Mouse (Mus musculus): ENCODE data around the gene Pla2g2c.

The Pla2g2c gene

GRCm38 (mm10) chr4:138709246-138709645 is 15.3 kb upstream of the Pla2g2c start:
- DNase-seq (ENCODE audit: low read depth) = no peak

GRCm38 (mm10) chr4:138709944-138710343 is 14.6 kb upstream of the Pla2g2c start:
- DNase-seq (ENCODE audit: low read depth) = no peak

GRCm38 (mm10) chr4:138710633-138711032 is 14.0 kb upstream of the Pla2g2c start:
- DNase-seq (ENCODE audit: low read depth) = no peak

- DNase-seq (ENCODE audit: low read depth) = no peak
These were observed 13.4 kb upstream of the Pla2g2c start for GRCm38 (mm10) chr4:138711051-138711820.

GRCm38 (mm10) chr4:138712096-138712495 is 12.5 kb upstream of the Pla2g2c start:
- no peak for DNase-seq (ENCODE audit: low read depth)

GRCm38 (mm10) chr4:138712621-138713020 is 12.0 kb upstream of the Pla2g2c start:
- no peak for DNase-seq (ENCODE audit: low read depth)

- no peak for DNase-seq (ENCODE audit: low read depth)
These were observed 10.4 kb upstream of the Pla2g2c start for GRCm38 (mm10) chr4:138714186-138714585.

- DNase-seq (ENCODE audit: low read depth) = no peak
These were observed 7.9 kb upstream of the Pla2g2c start for GRCm38 (mm10) chr4:138716697-138717096.

GRCm38 (mm10) chr4:138718586-138719263 is 5.9 kb upstream of the Pla2g2c start:
- DNase-seq (ENCODE audit: low read depth) = no peak

- no peak for DNase-seq (ENCODE audit: low read depth)
These were observed 5.4 kb upstream of the Pla2g2c start for GRCm38 (mm10) chr4:138719264-138719596.

GRCm38 (mm10) chr4:138723493-138724281 is 905 bp upstream of the Pla2g2c start:
- no peak for DNase-seq (ENCODE audit: low read depth)

GRCm38 (mm10) chr4:138725127-138725461 is 502 bp downstream of the Pla2g2c start:
- DNase-seq (ENCODE audit: low read depth) = no peak

GRCm38 (mm10) chr4:138725751-138726150 is 1.2 kb downstream of the Pla2g2c start:
- no peak for DNase-seq (ENCODE audit: low read depth)

GRCm38 (mm10) chr4:138729018-138729703 is 4.6 kb downstream of the Pla2g2c start:
- DNase-seq (ENCODE audit: low read depth) = no peak

- DNase-seq (ENCODE audit: low read depth) = no peak
These were observed 9.5 kb downstream of the Pla2g2c start for GRCm38 (mm10) chr4:138734105-138734504.

- DNase-seq (ENCODE audit: low read depth) = no peak
These were observed 10.3 kb downstream of the Pla2g2c start for GRCm38 (mm10) chr4:138734863-138735262.

GRCm38 (mm10) chr4:138737031-138737430 is 12.4 kb downstream of the Pla2g2c start, which contains the start of gene Ubxn10:
TSS of gene Ubxn10 (minus strand) at chr4:138737167.
- no peak for DNase-seq (ENCODE audit: low read depth)

GRCm38 (mm10) chr4:138739136-138739851 is 14.7 kb downstream of the Pla2g2c start:
- no peak for DNase-seq (ENCODE audit: low read depth)

GRCm38 (mm10) chr4:138745884-138746283 is 21.3 kb downstream of the Pla2g2c start:
- DNase-seq (ENCODE audit: low read depth) = no peak

- DNase-seq (ENCODE audit: low read depth) = no peak
These were observed 22.3 kb downstream of the Pla2g2c start for GRCm38 (mm10) chr4:138746866-138747265.

GRCm38 (mm10) chr4:138747851-138748250 is 23.3 kb downstream of the Pla2g2c start:
- DNase-seq (ENCODE audit: low read depth) = no peak
